Mouse (Mus musculus): ENCODE measurements at regions not wholly inside any gene's neighbourhood (a gene's known extent, or its start where the extent isn't known, plus 50 kb on each side); places are given as distances from the start of the nearest gene placed in this dataset.

GRCm38 (mm10) chr7:68472800-68473199 is 199.2 kb downstream of the Fam169b start:
- CTCF ChIA-PET: interaction anchor here in 3 of 4 experiments (0.8 to 1.6 kb wide), 6 partner anchors 9 to 362 kb away, joined by 3 to 8 read pairs (median 4); no protein-coding TSS in a partner anchor

DNA sequence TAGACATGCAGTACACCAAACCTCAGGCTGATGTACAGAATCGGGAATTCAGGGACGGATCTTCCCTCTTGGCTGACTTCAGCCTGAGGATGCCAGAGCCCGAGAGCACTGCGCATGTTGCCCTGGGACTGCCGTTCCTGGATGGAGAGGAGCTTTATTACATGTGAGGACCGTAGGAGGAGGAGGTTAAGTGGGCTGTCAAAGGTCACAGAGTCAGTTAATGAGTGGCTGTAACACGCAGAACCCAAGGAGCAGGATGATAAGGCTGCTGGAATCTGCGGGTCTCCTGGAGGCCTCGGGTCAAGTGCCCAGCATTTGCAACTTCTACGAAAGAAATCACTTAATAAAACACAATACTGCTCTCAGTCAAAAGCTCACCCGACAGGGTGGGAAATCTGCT is 197.3 kb downstream of the Fam169b start:
- CTCF ChIA-PET: no interaction called here
- POLR2A ChIA-PET: no interaction called here

More at GRCm38 (mm10) chr7:68472800-68473199, 199.2 kb downstream of the Fam169b start:
- POLR2A ChIA-PET: no interaction called here

GRCm38 (mm10) chr7:68468574-68468973 is 194.9 kb downstream of the Fam169b start:
- CTCF ChIA-PET: interaction anchor here in 2 of 4 experiments (0.5 to 0.6 kb wide), 2 partner anchors 25 to 39 kb away, joined by 3 read pairs; no protein-coding TSS in a partner anchor
- POLR2A ChIA-PET: no interaction called here

- ChIA-PET POLR2A (no interaction called here), CTCF (interaction anchor here in 2 of 4 experiments (0.6 to 1.2 kb wide), 2 partner anchors 84 to 88 kb away, joined by 4 read pairs; no protein-coding TSS in a partner anchor)
These were observed 184.2 kb downstream of the Fam169b start for GRCm38 (mm10) chr7:68457842-68458241.

GRCm38 (mm10) chr7:68455451-68455850 is 181.8 kb downstream of the Fam169b start:
- ChIA-PET CTCF (interaction anchor here in 2 of 4 experiments (0.6 to 1.2 kb wide), 2 partner anchors 86 to 124 kb away, joined by 4 to 7 read pairs; no protein-coding TSS in a partner anchor), POLR2A (no interaction called here)

DNA sequence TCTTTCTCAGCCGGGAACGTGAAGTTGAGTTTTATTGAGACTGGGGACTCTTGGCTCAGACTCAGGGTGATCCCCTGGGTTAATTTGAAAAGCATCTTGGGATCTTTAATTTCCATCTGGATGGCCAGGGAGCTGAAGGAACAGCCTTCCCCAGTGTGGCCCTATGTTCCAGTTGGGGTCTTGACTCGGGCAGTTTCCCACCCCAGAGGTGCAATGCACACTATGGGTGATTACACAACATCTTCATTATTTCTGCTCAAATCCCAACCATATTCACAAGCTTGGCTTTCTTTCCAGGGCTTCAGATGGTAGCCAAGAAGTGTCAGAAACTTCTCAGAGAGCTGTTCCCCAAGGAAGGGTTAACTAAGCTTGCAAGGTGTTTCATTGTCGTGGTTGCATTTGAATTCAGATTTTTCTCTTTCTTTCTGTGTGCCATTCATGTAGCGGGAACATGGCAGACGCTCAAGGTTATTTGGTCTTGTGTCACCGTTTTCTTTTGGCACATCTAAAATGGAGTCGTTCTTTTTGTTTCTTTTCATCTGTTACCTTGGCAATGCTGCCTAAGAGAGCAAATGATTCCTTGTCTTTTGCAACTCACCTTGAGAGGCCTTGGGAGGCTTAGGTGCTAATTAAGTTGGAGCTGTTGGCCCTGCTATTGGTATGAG is 179.5 kb downstream of the Fam169b start:
- CTCF ChIA-PET: interaction anchor here in 1 of 4 experiments (0.7 kb wide), 1 partner anchor 13 kb away, joined by 3 read pairs; no protein-coding TSS in a partner anchor
- POLR2A ChIA-PET: interaction anchor here in 1 of 4 experiments (0.7 kb wide), 1 partner anchor 1590 kb away, joined by 5 read pairs; no protein-coding TSS in a partner anchor

DNA sequence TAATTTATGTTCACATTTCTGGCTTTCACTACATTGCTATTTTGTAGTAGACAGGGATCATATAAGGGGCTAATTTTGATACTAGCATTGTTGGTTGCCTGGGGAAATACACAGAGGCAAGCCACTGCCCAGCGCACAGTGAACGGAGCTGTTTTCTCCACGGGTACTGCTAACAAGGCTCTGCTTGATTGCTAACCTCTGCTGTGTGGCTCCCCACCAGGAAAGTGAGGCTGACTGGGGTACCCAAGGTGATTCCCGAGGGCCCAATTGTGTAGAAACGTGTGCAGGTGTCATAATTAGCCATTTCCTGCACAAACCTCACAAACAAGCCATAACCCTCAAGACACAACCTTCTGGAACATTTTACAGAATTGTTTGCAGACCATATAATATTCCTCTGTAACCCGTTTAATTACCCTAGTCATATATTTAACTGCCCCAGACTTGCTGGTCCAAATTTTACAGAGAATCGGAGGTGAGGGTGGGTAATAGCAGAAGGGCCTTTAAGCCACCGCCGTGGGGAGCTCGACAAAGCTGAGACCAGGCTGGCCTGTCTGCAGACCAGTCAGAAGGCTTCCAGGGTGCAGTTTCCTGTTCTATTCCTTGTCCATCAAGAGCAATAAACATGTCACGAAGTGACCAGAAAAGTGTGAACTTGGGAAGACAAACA is 170.9 kb downstream of the Fam169b start:
- ChIA-PET POLR2A (no interaction called here), CTCF (no interaction called here)

- ChIA-PET POLR2A (no interaction called here), CTCF (interaction anchor here in 1 of 4 experiments (0.6 kb wide), 1 partner anchor 13 kb away, joined by 3 read pairs; no protein-coding TSS in a partner anchor)
These were observed 167.1 kb downstream of the Fam169b start for GRCm38 (mm10) chr7:68440661-68441150.

DNA sequence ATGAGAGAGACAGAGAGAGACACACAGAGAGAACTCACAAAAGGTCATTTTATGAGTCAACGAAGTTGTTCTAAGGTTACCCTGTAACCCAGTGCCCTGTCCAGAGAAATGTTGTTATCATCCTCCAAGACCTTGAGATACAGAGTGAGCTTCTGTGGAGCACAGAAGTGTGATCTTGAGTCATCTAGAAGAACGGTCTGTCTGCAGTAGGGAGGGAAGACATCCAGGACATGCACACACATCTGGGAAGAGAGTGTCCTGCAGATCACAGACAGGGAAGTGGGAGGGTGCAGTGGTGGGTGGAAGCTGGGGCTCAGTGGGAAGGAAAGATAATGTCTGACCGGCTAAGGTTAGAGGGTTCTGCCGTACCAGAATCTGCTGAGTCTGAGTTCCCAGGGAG is 155.3 kb downstream of the Fam169b start:
- ChIA-PET POLR2A (no interaction called here), CTCF (no interaction called here)

DNA sequence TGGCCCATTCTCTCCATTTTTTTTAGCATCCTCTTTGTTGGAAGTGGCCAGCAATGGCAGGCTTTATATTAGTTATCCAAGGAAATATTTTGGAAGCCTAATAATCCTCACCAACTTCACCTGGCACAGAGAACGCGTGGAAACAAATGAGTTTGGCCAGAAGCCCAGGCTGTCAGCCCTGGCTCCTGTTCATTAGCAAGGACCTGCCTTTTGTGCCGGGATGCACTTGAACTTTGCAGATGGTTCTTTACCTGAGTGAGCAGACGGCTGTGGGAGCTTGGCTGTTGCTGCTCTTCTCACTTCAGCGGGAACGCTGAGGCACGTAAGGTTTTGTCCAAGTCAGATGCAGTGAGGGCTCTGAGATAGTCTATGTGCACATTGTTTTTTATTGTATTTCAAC is 142.3 kb downstream of the Fam169b start:
- CTCF ChIA-PET: no interaction called here
- POLR2A ChIA-PET: no interaction called here

DNA sequence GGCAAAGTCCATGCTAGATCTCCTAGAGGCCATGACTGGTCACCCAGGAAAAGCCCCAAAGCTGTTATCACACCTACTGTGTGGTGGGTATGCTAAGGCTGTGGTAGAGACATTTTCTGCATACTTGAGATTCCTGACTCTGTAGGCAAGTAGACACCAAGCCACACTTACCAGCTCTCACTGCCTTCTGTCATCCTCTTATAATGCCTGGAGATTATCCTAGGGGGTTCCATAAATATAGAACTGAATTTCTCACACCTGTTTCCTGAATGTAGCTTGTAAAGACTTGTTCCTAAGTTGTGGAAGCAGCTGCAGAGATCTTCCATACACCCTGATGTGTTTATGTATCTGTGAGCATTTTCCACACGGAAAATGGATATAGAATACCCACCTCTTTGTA is 139.1 kb downstream of the Fam169b start:
- ChIA-PET POLR2A (interaction anchor here in 2 of 4 experiments (0.6 kb wide), 2 partner anchors 57 to 1047 kb away, joined by 3 to 5 read pairs; no protein-coding TSS in a partner anchor), CTCF (interaction anchor here in 1 of 4 experiments (1.3 kb wide), 1 partner anchor 39 kb away, joined by 3 read pairs; no protein-coding TSS in a partner anchor)

All from embryonic stem cell, embryonic (primary cell).